Mouse (Mus musculus) spleen, adult 2 months (tissue): ENCODE measurements around the gene Proser2.

Experiments
- CTCF ChIP-seq: fragments of 200-500 bp; IDR thresholded peaks from 2 replicates; pipeline ENCODE4 v1.5.1; 2011; ENCODE audit warnings: mild to moderate bottlenecking, inconsistent platforms; ENCODE audit not compliant: insufficient read depth, insufficient read length, insufficient replicate concordance; ENCODE audit errors: extremely low read depth
- POLR2A ChIP-seq: fragments of 200-500 bp; IDR thresholded peaks from 2 replicates; pipeline ENCODE4 v1.6.1; 2011; ENCODE audit warnings: low read depth, low read length, inconsistent platforms

GRCm38 (mm10) chr2:6099443-6099842 lies 30.6 kb downstream of the Proser2 start:
- no peak for TF ChIP-seq CTCF
- no peak for TF ChIP-seq POLR2A
